Mouse (Mus musculus): Measurements from ENCODE around the gene Zbtb20.

DNA sequence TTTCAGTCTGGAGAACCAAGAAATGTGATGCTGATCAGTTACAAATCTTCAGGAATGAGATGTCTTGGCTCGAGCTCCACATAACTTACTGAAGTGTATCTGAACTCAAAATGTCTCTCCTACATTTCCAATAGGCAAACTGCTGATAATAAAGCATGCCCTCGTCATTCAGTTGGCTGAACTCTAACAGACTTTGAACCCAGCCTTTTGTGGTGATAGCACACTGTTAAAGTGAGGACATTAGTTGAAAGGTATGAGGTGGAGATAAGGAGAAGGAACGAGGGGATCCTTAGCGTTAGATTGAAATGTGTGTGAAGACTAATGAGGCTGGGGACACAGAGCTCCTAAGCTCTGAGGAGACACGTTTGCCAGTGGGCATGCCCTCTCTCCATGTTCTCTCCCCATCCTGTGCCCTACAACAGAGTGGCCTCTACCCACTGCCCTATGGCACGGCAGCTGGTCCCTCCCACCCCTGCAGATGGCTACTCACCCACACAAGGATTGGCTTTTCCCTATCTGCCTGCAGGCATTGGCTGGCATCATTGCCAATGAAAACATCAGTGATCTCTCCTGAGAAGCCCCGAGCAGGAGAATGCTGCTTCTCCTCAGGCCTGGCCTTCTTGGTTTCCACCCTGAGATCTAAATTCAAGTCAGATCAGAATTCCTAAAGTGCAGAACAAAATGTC is 721.8 kb downstream of the Zbtb20 start:
- no peak for TF ChIP-seq EP300 (IDR thresholded peaks at IDR 0.05; ENCODE audit: insufficient read depth, low read depth, low read length)
- TF ChIP-seq CTCF (IDR thresholded peaks at IDR 0.05): no peak

Measured in heart, adult 2 months (tissue).